Mouse (Mus musculus) left cerebral cortex, adult 8-10 months (tissue): ENCODE results near the gene Hist1h2bg. TPM values are rescaled to one million over a fixed set of nuclear protein-coding genes. Genes with fewer than 3 reads are reported as not detected.
"Not testable (repeated sequence)": the region's sequence is repeated elsewhere in the genome, so short reads cannot be mapped to it uniquely, and the experiment has no call there.

ENCODE experiments used
- DNase-seq, 2 experiments: peaks; one replicate each; pipeline ENCODE4 v3.0.0; 2022; ENCODE audit warnings: low spot score in 2 of 2
- total RNA-seq, 4 experiments: library from RNA; stranded (reverse); gene quantifications; 2 replicates each; pipeline ENCODE4 v1.2.4; 2022

Gene Hist1h2bg
- total RNA-seq, 4 experiments from 2014 or later, result 60.3 to 72.4 (median 70.0) TPM

DNA sequence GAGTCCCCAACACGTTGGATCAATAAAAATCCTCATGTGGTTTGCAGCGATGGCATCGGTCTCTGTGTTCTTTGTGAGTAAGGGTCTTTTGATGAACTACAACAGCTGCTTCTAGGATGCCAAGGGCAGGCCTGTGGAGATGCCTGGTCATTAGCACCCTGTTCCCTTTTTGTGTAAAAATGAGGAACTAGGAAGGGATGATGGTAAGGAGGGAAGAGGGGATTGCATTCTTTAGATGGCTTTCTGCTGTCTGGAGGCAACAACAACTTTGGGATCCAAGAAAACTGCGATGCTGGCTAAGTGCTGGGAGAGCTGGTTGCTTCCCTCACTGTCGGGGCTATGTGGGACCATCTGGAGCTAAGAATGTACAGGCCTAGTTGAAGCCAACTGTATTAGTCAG lies 32.9 kb upstream of the Hist1h2bg start:
- DNase-seq, result no peak

GRCm38 (mm10) chr13:23539821-23540220 lies 31.4 kb upstream of the Hist1h2bg start:
- not testable (repeated sequence) for DNase-seq

- no peak for DNase-seq
These were observed 29.7 kb upstream of the Hist1h2bg start for GRCm38 (mm10) chr13:23541497-23541896.

DNA sequence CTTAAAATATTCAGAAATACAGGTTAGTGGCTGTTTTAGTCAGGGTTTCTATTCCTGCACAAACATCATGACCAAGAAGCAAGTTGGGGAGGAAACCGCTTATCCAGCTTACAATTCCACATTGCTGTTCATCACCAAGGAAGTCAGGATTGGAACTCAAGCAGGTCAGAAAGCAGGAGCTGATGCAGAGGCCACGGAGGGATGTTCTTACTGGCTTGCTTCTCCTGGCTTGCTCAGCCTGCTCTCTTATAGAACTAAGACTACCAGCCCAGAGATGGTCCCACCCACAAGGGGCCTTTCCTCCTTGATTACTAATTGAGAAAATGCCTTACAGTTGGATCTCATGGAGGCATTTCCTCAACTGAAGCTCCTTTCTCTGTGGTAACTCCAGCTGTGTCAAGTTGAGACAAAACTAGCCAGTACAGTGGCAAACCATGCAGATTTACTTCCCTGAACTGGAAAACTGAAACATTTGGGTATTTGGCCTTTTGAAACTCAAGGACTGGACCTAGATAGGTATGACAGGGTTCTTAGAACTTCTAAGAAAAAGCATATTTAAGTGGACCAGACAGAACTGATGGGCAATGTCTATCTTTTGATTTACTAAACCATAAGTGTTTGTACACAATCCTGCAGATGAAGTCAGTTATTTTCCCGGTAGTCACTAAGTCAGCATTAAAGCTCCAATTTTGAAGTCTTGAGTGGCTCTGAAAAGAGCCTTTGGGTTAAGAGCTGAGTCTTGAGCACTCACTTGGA lies 28.8 kb upstream of the Hist1h2bg start:
- DNase-seq, result not testable (repeated sequence)

DNA sequence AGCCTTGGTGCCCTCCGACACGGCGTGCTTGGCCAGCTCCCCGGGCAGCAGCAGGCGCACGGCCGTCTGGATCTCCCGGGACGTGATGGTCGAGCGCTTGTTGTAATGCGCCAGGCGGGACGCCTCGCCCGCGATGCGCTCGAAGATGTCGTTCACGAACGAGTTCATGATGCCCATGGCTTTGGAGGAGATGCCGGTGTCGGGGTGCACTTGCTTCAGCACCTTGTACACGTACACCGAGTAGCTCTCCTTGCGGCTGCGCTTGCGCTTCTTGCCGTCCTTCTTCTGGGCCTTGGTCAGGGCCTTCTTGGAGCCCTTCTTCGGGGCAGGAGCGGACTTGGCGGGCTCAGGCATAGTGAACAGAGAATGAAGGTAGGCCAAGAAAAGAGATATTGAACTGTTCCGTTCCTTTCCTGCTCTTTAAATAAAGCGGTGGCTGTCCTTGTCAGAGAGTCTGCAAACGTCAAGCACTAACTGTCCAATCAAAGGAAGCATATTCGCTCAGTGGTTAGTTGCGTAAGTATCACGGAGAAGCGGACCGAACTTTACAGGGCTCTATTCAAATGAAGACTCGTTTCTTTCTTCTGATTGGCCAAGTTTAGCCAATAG lies 28.1 kb upstream of the Hist1h2bg start, which contains the start of gene Hist1h2bh:
Hist1h2bh (minus strand) TSS at position 394 of the 609 bp plus-strand sequence.
- DNase-seq, result peak in 1 of 2 experiments; percentile 85

DNA sequence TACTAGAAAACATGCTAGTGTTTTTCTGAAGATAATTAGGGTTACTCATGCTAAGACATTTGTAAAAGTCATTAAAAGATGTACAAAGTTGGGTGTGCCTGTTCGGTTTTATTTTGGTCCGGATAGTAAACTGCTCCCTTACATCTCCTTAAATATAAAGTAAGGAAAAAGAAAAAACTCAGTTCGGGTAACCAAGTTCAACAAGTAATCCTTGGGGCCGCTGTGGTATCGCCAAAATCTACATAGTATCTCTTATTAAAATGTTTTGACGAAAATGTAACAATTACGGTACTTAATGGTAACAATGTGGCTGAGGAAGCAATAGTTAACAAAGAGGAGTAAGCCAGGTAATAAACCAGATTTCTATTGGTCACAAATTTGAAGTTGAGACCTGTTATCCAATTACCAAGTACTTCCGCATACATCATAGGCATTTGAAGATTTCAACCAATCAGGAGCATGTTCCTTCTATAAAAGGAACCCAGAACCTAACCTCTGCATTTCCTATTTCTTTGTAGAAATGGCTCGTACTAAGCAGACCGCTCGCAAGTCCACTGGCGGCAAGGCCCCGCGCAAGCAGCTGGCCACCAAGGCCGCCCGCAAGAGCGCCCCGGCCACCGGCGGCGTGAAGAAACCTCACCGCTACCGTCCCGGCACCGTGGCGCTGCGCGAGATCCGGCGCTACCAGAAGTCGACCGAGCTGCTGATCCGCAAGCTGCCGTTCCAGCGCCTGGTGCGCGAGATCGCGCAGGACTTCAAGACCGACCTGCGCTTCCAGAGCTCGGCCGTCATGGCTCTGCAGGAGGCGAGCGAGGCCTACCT lies 27.0 kb upstream of the Hist1h2bg start, which contains the start of gene Hist1h3f:
Hist1h3f (plus strand) TSS at position 88 of the 822 bp plus-strand sequence.
- peak in 1 of 2 experiments; percentile 63 for DNase-seq

DNA sequence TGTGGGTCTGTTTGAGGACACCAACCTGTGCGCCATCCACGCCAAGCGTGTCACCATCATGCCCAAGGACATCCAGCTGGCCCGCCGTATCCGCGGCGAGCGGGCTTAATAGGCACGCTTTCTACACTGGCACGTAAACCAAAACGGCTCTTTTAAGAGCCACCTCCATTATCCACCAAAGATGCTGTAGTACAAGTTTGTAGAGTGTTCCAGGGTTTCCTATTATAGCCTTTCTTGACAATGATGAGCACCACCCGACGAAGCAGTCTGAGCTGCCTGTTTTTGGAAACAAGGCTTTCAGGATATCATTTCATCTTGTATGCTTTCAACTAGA lies 26.4 kb upstream of the Hist1h2bg start:
- DNase-seq, result not testable (repeated sequence)

GRCm38 (mm10) chr13:23546694-23547093 lies 24.5 kb upstream of the Hist1h2bg start:
- no peak for DNase-seq

GRCm38 (mm10) chr13:23550761-23551145 lies 20.4 kb upstream of the Hist1h2bg start:
- no peak for DNase-seq

GRCm38 (mm10) chr13:23551146-23551834 lies 19.9 kb upstream of the Hist1h2bg start, which contains the start of gene Hist1h4f:
Gene Hist1h4f (minus strand): TSS chr13:23551648.
- DNase-seq, result peak; percentile 88 to 91

DNA sequence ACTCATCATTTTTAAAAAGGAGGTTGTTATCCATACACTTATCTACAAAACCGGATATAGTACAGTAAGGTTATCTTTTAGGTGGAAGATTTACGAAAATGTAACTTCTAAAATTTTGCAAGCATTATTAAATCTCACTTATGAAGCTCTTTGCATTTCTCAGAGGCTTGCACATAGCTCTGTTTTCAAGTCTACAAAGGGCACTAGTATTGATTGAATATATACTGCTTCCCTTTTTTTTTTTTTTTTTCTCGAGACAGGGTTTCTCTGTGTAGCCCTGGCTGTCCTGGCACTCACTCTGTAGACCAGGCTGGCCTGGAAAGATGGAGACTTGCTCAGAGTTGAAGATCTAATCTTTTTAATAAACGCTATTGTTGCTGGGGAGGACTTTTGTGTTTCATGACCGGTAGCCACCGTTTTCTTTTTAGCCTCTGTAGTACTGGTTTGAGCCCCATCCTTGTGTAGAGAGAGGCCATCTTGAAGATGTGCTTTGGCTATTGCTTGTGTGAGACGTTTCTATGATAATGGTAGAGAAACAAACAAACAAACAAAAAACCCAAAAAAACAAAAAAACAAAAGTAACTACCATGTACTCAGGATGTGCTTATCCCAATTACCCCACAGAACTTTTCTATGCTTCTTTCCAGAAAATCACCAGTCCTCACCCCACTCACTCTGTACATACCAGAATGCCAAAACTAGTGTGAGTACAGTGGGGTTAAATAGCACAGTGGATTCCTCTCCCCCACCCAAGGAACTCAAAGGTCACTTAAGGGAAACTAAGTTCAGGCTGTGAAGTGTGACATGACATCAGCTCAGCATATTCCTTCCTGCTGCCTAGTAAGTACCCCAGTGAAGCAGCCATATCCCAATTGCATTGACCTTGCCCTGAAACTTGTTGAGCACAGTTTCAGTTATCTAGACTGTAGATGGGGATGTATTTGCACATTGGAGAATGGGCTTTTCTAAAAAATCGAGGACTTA lies 19.0 kb upstream of the Hist1h2bg start:
- DNase-seq, result no peak

DNA sequence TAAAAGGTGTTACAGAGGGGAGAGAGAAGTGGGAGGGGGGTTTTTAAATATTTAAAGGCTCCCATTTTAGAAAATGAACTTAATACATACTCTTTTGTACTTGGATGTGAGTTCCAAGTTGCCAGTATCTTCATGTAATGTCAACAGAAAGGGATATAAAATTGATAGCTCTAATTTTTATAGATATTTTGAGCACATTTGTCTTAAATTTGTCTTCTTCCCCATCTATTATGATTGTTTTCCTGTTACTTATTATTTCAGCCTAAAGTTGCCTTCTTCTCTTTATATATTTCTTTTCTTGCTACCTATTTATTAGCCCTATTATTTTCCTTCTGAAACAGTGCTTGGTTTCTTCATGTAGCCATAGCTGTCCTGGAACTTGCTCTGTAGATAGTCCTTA lies 18.2 kb upstream of the Hist1h2bg start, which contains the start of gene Hist1h1d:
Hist1h1d (plus strand) TSS at position 301 of the 400 bp plus-strand sequence.
- no peak for DNase-seq

DNA sequence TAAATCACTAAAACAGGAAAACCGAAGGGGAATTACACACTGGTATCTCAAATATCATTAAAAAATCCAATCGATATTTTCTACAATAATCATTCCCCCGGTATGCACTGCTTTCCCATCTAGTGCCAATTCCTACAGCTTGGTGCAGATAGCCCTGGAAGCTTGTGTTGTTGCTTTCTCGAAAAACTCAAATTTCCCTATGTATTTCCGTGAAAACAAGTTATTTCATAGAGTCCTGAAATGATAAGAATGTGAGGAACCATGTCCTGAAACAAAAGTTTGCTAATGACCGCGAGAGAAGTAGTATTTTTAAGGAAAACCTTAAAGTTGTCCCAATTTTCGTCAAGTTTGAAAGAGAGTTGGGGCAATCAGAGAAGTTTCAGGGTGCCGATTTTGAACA lies 16.8 kb upstream of the Hist1h2bg start:
- no peak for DNase-seq

DNA sequence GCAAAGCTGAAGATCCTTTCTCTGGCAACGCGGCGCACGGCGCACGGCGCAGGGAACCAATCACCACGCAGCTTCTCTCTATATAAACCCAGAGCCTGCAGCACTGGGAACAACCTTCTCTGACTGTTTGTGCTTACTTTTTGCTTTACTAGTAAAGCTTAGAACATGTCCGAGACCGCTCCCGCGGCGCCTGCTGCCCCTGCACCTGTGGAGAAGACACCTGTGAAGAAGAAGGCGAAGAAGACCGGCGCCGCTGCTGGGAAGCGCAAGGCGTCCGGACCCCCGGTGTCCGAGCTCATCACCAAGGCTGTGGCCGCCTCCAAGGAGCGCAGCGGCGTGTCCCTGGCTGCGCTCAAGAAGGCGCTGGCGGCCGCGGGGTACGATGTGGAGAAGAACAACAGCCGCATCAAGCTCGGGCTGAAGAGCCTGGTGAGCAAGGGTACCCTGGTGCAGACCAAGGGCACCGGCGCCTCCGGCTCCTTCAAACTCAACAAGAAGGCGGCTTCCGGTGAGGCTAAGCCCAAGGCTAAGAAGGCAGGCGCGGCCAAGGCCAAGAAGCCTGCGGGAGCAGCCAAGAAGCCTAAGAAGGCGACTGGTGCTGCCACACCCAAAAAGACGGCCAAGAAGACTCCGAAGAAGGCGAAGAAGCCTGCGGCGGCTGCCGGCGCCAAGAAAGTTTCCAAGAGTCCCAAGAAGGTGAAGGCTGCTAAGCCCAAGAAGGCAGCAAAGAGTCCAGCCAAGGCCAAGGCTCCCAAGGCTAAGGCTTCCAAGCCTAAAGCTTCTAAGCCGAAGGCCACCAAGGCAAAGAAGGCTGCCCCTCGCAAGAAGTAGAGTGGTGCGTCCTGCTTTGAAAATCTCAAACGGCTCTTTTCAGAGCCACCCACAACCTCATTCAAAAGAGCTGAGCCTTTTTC lies 16.0 kb upstream of the Hist1h2bg start:
- DNase-seq, result peak; percentile 69 to 80

DNA sequence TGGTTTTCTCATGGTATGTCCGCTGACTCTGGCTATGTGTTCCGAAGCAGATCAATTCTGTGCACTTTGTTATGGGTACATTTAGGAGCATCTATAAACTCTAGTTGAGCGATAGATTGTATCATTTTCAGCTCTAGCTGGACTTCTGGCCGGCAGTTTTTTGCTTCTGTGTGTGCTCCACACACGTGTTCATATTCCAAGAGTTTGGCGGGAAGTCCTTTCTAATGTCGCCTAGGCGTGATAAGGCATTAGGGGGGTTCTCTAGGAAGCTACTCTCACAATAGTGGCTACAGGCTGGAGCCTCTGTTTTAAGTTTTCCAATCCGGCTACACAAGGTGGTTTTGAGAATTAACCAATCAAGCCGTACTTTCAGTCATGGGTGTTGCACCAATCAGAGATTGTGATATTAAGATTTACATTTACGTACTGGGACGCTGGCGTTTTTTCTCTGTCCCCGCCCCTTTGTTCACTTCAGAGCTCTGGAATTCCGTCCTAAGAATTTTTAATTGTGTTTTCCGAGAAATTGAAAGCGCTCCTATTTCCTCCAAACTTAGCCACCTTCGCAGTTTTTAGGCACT lies 15.3 kb upstream of the Hist1h2bg start:
- DNase-seq, result peak; percentile 54 to 73

GRCm38 (mm10) chr13:23556906-23557305 lies 14.3 kb upstream of the Hist1h2bg start:
- no peak for DNase-seq

- DNase-seq, result not testable (repeated sequence)
These were observed 10.5 kb upstream of the Hist1h2bg start for GRCm38 (mm10) chr13:23560699-23561098.

GRCm38 (mm10) chr13:23561531-23561882 lies 9.7 kb upstream of the Hist1h2bg start:
- not testable (repeated sequence) for DNase-seq
